Mouse (Mus musculus): ENCODE measurements around the gene Fip1l1. TPM values are rescaled to one million over a fixed set of nuclear protein-coding genes. Genes with fewer than 3 reads are reported as not detected.
A peak's percentile ranks its signal among the peaks of the same experiment; 100 is the strongest.

Fip1l1 gene
- polyA plus RNA-seq (2016; fragmentation: Nextera tagmentation; extraction: Ambion mirVana): 106 and 118 TPM in 2 replicates

DNA sequence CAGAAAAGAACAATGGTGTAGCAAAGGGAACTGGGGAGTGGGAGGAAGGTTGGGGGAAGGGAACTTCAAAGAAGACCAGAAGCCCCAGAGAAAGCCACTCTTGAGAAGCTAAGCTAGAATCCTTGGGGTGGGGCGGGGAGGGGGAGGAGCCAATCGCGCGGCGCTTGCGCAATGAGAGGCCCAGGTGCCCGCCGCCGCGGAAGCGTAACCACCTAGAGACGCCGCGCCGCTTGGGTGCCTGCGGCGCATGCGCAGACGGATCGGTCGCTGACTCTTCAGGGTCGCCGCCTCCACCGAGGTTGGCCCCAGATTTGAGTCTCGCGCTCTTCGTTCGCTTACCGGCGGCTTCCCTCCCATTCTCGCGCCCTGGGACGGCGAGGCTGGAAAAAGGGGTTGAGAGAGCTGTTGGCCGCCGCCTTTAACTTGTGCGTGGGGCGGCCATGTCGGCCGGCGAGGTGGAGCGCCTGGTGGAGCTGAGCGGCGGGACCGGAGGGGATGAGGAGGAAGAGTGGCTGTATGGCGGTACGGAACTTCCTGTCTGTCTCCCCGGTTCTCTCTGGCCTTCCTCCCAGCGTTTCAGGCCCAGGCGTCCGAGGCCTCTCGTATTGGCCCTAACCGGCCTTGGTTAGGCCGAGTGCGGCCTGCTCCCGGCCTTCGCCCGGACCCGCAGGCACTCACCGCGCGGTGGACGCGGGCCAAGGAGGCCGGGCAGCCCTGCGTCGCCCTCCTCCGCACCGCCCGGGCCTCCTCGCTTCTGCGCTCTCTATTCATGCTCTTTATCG, at the start of gene Fip1l1:
TSS of gene Fip1l1 (plus strand) at position 210 of the 782 bp plus-strand sequence.
- Histone ChIP-seq H3K4me1 (peaks cover 25% of the 10 kb centered on the region), H3K9ac (replicated peaks) (peak within 1 kb of the TSS; percentile 87), H3K4me2 (replicated peaks) (peak within 1 kb of the TSS; percentile 63), H3K9me3 (no peaks in the 10 kb centered on the region), H3K27ac (replicated peaks) (peak within 1 kb of the TSS; percentile 94), H3K27me3 (no peaks in the 10 kb centered on the region), H3K4me3 (peak within 1 kb of the TSS; percentile 73), H3K36me3 (peaks cover 5% of the 10 kb centered on the region; the same call in 1 of the 2 replicates)
- peak; percentile 87 for ATAC-seq (ENCODE audit: low FRiP score, low read depth)
- WGBS: under 1% methylated on average over 66 of the region's 73 CpGs

DNA sequence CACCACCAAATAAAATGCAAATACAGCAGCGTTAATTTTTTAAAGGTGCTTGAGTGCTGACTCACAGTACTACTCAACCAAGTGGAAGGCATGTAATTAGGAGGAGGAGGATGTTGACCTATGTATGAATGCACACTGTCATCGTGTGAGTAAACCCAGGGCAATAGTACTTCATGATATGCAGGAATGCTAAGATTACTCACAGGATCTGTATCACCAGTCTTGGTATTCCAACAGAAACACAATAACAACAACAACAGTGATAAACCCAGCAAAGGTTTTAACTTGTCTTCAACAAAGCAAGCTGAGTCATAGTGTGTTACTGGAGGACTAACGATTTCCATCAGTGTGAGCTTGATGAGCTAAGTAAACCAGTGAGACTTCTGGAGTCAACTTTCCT, 42.5 kb upstream of the Fip1l1 start:
- no peak overlapping the region for H3K9ac ChIP-seq (replicated peaks)
- no peaks in the 10 kb centered on the region for H3K27me3 ChIP-seq
- no peak for ATAC-seq (ENCODE audit: low FRiP score, low read depth)

DNA sequence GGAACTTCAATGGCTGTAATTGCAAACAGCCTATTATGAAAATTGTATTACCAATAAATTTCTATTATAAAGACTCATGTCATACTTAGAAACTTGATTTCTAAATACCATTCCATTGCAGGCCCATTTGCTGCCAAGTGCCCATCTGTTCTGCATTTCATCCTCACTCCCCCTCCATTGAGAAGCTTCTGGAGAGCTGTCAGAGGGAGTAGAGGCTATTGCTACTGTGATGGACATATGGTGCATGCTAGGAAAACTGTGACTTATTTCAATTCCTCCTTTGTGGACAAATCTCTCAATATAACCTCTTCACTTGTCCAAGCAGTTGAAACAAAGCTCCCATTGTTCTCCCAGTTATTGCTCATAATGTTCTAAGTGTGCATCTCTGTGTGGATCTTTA, 23.6 kb upstream of the Fip1l1 start:
- Histone ChIP-seq H3K27ac (replicated peaks) (no peak overlapping the region), H3K4me1 (no peaks in the 10 kb centered on the region), H3K27me3 (no peaks in the 10 kb centered on the region), H3K4me2 (replicated peaks) (no peak overlapping the region), H3K9me3 (no peaks in the 10 kb centered on the region), H3K9ac (replicated peaks) (no peak overlapping the region), H3K36me3 (no peaks in the 10 kb centered on the region), H3K4me3 (no peak overlapping the region)
- no peak for ATAC-seq (ENCODE audit: low FRiP score, low read depth)

More for the DNA sequence above, 42.5 kb upstream of the Fip1l1 start:
- WGBS: 86% methylated on average over 3 of the region's 3 CpGs
- Histone ChIP-seq H3K9me3 (no peaks in the 10 kb centered on the region), H3K4me3 (no peak overlapping the region), H3K27ac (replicated peaks) (no peak overlapping the region), H3K4me2 (replicated peaks) (no peak overlapping the region), H3K36me3 (no peaks in the 10 kb centered on the region), H3K4me1 (no peaks in the 10 kb centered on the region)

DNA sequence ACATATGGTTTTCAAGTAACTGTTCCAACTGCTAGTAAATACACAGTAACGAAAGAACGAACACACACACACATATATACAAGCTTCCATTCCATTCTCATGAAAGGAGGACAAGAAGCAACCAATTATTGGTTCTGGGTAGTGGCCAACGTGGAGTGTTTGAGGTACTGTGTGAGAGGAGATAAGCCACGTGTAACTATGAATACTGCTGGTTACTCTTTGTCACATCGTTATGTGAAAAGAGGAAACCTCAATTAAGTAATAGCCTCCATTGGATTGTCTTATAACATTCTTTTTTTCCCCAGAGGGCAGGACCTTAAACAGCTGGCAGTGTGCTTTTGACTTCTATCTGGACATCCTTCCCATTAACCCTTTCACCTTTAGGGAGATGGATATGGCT, 8.2 kb upstream of the Fip1l1 start:
- H3K9me3 ChIP-seq: no peaks in the 10 kb centered on the region
- H3K36me3 ChIP-seq: no peaks in the 10 kb centered on the region
- H3K4me2 ChIP-seq (replicated peaks): no peak overlapping the region
- no peaks in the 10 kb centered on the region for H3K27me3 ChIP-seq
- peaks cover 14% of the 10 kb centered on the region for H3K4me1 ChIP-seq
- 76% methylated on average over 5 of the region's 5 CpGs for WGBS
- no peak overlapping the region for H3K27ac ChIP-seq (replicated peaks)
- H3K4me3 ChIP-seq: no peak overlapping the region
- H3K9ac ChIP-seq (replicated peaks): no peak overlapping the region
- ATAC-seq (ENCODE audit: low FRiP score, low read depth): no peak

DNA sequence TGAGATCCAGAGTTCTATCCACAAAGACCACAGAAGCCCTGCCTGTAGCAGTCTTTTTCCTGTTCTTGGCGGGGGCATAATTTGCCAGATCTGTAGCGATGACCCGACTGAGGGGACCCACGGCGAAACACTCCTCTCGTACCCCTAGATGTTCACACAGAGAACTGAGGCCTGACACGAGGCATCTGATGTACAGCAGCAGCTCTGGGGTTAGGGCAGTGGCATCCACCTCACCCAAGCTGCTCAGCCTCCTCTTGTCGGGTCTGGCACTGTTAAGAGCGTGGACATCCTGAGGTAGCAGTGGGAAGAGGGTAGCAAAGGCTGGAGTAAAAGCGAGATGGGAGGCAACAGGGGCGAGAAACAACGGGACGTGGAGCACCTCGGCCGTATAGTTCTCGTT, 4.5 kb upstream of the Fip1l1 start:
- Histone ChIP-seq H3K9me3 (no peaks in the 10 kb centered on the region), H3K27me3 (no peaks in the 10 kb centered on the region), H3K4me1 (peaks cover 16% of the 10 kb centered on the region), H3K4me2 (replicated peaks) (peak overlapping the region; percentile 98), H3K9ac (replicated peaks) (peak overlapping the region; percentile 59), H3K4me3 (peak overlapping the region; percentile 73), H3K27ac (replicated peaks) (no peak overlapping the region), H3K36me3 (no peaks in the 10 kb centered on the region)
- ATAC-seq (ENCODE audit: low FRiP score, low read depth): no peak
- 28% methylated on average over 16 of the region's 16 CpGs for WGBS

DNA sequence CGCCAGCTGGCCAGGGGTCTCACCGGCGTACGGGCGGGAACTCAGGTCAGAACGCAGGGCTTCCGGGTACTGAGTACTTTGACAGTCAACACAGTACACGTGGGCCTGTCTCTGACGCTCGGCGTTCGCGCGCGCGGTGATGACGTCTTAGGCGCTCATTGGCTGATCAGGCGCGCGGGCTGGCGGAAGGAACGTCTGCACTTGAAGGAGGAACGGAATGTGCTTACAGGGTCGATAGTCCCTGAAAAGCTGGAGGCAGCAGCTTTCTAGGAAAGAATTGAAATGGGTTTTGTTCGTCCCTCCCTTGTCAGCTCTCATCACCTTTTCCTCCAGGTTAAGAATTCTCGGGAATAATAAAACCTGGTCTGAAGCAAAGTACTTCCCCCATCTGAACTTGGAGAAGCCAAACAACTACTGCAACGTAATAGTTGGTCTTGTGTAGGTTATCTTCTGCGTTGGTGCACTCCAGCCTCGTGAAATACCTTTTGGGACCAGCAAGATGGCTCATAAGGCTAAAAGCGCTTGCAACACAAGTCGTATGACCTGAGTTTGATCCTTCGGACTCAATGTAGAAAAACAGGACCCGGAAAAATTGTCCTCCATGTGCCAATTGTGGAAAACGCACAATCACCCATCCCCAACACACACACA, 3.5 kb upstream of the Fip1l1 start, which contains the start of gene Scfd2:
TSS of gene Scfd2 (minus strand) at position 130 of the 651 bp plus-strand sequence.
- peak; percentile 78 for ATAC-seq (ENCODE audit: low FRiP score, low read depth)
- Histone ChIP-seq H3K27me3 (no peaks in the 10 kb centered on the region), H3K36me3 (no peaks in the 10 kb centered on the region), H3K4me3 (peak within 1 kb of the TSS; percentile 73), H3K9ac (replicated peaks) (peak within 1 kb of the TSS; percentile 59), H3K9me3 (no peaks in the 10 kb centered on the region), H3K4me1 (peaks cover 20% of the 10 kb centered on the region), H3K27ac (replicated peaks) (no peak within 1 kb of the TSS), H3K4me2 (replicated peaks) (peak within 1 kb of the TSS; percentile 98)
- 7% methylated on average over 35 of the region's 35 CpGs for WGBS

DNA sequence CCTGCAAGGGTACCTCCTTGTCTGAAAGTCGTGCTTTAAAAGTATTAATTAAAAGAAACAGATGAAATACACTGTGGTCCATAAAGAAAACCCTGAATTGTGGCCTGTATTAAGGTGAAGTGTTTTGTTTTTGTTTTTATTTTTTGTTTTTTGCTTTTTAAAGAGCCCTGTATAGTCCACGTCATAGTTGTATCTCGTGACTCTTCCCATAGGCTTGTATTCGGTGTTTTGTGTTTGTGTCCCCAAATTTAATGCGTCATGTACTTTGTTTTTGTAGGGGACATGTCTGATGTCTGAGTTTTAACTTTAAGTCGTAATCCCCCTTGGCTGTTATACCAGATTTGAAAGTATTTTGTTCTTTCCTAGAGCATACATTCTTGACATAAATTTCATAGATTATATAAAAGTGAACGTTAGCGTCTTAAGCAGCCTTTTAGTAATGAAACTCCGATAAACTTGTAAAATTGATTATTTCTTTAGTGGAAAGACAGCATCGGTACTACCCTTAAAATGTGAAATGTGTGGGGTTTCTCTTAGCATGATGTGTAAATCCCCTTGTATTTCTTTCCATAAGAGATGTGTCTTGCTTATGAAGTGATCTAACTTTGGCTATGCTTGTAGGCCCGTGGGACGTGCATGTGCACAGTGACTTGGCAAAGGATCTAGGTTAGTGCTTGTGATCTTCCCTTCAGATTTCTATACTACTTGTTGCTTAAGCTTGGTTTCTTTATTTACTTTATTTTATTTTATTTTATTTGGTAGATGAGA, 1.1 kb downstream of the Fip1l1 start:
- peak overlapping the region; percentile 94 for H3K27ac ChIP-seq (replicated peaks)
- H3K36me3 ChIP-seq: peaks cover 9% of the 10 kb centered on the region; the same call in 1 of the 2 replicates

DNA sequence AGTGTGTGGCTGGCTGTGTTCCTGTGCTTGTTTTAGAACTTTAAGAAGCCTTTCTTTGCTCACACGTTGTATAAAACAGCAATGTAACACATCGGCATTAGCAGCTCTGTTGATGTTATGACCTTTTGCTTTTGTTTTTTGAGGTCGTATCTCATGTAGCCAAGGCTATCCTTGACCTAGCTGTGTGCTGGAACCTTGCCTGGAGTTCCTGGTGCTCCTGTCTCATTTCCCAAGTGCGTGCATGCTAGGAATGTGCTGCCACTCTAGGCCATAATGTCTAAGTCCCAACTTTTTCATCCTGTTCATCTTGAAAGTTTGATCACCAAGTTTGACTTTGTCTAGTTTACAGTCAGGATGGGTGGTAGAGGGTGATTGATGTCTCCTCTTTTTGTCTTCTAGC, 10.4 kb downstream of the Fip1l1 start:
- Histone ChIP-seq H3K27ac (replicated peaks) (no peak overlapping the region), H3K4me1 (no peaks in the 10 kb centered on the region), H3K9me3 (no peaks in the 10 kb centered on the region), H3K27me3 (no peaks in the 10 kb centered on the region), H3K36me3 (peaks cover 50% of the 10 kb centered on the region), H3K4me3 (no peak overlapping the region), H3K4me2 (replicated peaks) (no peak overlapping the region), H3K9ac (replicated peaks) (no peak overlapping the region)
- ATAC-seq (ENCODE audit: low FRiP score, low read depth): no peak
- 94% methylated on average over 4 of the region's 4 CpGs for whole genome bisulfite sequencing

More for the DNA sequence above, 1.1 kb downstream of the Fip1l1 start:
- ATAC-seq (ENCODE audit: low FRiP score, low read depth): no peak
- no peaks in the 10 kb centered on the region for H3K27me3 ChIP-seq
- peak overlapping the region; percentile 87 for H3K9ac ChIP-seq (replicated peaks)
- WGBS: 52% methylated on average over 12 of the region's 12 CpGs
- peak overlapping the region; percentile 63 for H3K4me2 ChIP-seq (replicated peaks)
- peaks cover 18% of the 10 kb centered on the region for H3K4me1 ChIP-seq
- H3K9me3 ChIP-seq: no peaks in the 10 kb centered on the region
- peak overlapping the region; percentile 73 for H3K4me3 ChIP-seq

DNA sequence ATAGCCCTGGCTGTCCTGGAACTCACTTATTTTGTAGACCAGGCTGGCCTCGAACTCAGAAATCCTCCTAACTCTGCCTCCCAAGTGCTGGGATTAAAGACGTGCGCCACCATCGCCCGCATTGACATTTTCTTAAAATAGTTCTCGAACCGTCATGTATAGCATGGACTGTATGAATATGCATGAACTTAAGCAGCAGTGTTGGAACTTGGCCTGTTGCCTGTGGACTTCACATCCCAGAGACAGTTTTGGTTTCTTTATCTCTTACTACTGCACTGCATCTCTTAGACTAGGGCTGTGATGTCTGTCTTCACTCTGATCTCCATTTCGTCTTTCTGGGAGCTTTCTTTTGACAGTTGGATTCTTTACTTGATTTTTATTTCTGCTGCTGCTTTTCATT, 14.3 kb downstream of the Fip1l1 start:
- WGBS: 86% methylated on average over 8 of the region's 8 CpGs
- ATAC-seq (ENCODE audit: low FRiP score, low read depth): no peak
- no peaks in the 10 kb centered on the region for H3K9me3 ChIP-seq
- no peak overlapping the region for H3K27ac ChIP-seq (replicated peaks)
- no peak overlapping the region for H3K4me3 ChIP-seq
- H3K4me2 ChIP-seq (replicated peaks): no peak overlapping the region
- no peaks in the 10 kb centered on the region for H3K4me1 ChIP-seq
- peaks cover 45% of the 10 kb centered on the region for H3K36me3 ChIP-seq
- no peaks in the 10 kb centered on the region for H3K27me3 ChIP-seq
- H3K9ac ChIP-seq (replicated peaks): no peak overlapping the region

DNA sequence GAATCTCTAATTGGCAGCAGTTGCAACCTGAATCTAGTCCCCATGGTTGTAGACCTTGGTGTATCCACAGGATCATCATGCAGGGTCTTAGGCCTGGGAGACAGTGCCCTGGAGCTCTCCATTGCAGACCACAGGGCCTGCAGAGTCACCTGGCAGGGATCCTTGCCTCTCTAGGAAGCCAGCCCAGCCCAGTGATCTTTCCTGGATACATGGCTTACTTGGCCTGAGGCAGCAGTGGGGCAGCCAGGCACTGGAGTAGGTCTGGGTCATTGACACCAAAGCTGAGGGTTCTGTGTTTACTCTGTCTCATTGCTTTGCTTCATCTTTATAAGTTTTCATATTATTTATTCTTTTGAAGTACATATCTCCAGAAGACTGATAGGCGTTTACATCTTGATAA, 25.9 kb downstream of the Fip1l1 start:
- Histone ChIP-seq H3K9ac (replicated peaks) (no peak overlapping the region), H3K4me1 (no peaks in the 10 kb centered on the region), H3K36me3 (peaks cover 54% of the 10 kb centered on the region), H3K9me3 (no peaks in the 10 kb centered on the region), H3K27me3 (no peaks in the 10 kb centered on the region), H3K27ac (replicated peaks) (no peak overlapping the region), H3K4me3 (no peak overlapping the region), H3K4me2 (replicated peaks) (no peak overlapping the region)
- no peak for ATAC-seq (ENCODE audit: low FRiP score, low read depth)
- WGBS: 93% methylated on average over 1 of the region's 1 CpGs

DNA sequence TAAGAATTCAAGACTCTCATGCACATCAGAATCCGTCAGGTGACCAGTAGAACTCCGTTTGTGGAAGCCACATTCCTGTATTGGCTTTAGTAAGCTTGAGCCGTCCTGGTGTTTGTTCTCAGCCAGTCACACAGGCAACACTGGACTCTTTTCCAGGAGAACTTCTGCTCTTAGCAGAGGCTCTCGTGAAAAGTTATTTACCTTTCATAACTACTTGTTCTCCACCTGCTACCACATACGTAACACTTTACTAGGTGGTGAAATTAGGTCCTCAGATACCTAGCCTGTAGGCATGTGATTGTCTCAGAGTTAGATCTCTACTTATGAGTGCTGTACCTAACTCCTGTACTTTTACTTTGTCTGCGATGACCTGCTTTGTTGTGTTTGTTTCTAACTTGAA, 36.5 kb downstream of the Fip1l1 start:
- Histone ChIP-seq H3K27ac (replicated peaks) (no peak overlapping the region), H3K4me1 (no peaks in the 10 kb centered on the region), H3K36me3 (peaks cover 26% of the 10 kb centered on the region), H3K9me3 (no peaks in the 10 kb centered on the region), H3K4me3 (no peak overlapping the region), H3K4me2 (replicated peaks) (no peak overlapping the region), H3K9ac (replicated peaks) (no peak overlapping the region), H3K27me3 (no peaks in the 10 kb centered on the region)
- ATAC-seq (ENCODE audit: low FRiP score, low read depth): no peak
- whole genome bisulfite sequencing: 92% methylated on average over 6 of the region's 6 CpGs

DNA sequence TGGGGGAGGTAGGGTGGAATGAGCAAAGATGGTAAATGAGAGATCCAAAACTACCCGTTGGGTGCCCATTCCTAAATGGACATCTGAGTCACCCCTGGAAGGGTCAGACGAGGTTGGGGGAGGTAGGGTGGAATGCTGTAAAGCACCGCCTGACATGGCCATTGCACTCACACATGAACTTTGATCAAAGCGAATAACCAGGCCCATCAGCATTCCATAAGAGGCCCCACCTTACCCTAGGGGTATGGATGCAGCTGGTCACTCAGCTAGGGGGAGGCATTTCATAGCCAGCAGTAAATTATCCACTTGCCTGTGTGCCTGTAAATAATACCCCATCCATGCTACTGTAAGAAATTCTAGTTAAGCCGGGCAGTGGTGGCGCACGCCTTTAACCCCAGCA, 53.9 kb downstream of the Fip1l1 start:
- H3K27me3 ChIP-seq: no peaks in the 10 kb centered on the region
- 97% methylated on average over 7 of the region's 7 CpGs for WGBS
- peaks cover 62% of the 10 kb centered on the region for H3K36me3 ChIP-seq
- no peak overlapping the region for H3K4me2 ChIP-seq (replicated peaks)
- no peak overlapping the region for H3K9ac ChIP-seq (replicated peaks)
- no peak overlapping the region for H3K27ac ChIP-seq (replicated peaks)
- no peaks in the 10 kb centered on the region for H3K9me3 ChIP-seq
- no peaks in the 10 kb centered on the region for H3K4me1 ChIP-seq
- H3K4me3 ChIP-seq: no peak overlapping the region
- ATAC-seq (ENCODE audit: low FRiP score, low read depth): no peak
